In the genomic region with DNA sequence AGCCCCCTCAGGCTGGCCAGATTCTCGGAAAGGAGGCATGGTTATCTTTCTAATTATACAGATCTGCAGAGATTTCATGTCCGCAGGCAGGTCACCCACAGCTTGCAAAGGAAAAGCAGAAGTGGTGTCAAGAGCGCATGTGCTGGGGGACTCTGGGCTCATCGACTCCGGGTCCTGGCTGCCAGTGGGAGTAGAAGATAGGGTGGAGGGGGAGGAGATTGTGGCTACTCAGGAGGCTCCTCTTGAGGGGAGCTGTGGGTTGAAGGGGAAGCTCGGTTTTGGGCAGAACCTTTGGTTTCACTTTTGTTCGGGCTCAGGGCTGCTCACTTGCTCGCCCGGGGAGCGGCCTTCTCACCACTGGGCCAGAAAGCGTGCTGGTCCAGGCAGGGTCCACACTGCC, we compare ENCODE assay signal across 17 mouse cellular contexts.
DNase-seq lines count a peak whose midpoint lies in the region; ATAC-seq lines count a peak whose summit lies in the region.
"Had no signal": no experiment of that assay in that cellular context is flagged by ENCODE, and none has a peak within 500 bp of the region (broad histone marks: within the 10 kb centered on the region; RNA-seq: fewer than 3 reads in every experiment).

No protein-coding gene starts in this region.

- no peaks in the 10 kb centered on the region for H3K4me1 ChIP-seq in neural tube, embryonic 15.5 days
- H3K4me1 ChIP-seq in kidney, embryonic 16.5 days (ENCODE audit: insufficient read depth, low read length), result no peaks in the 10 kb centered on the region
- H3K4me1 ChIP-seq: heart, embryonic 13.5 days; midbrain, embryonic 15.5 days had no signal

- no peak overlapping the region for H3K4me2 ChIP-seq in neural tube, embryonic 15.5 days
- H3K4me2 ChIP-seq in kidney, embryonic 16.5 days (replicated peaks; ENCODE audit: low read depth, low read length), result no peak overlapping the region
- H3K4me2 ChIP-seq: heart, embryonic 13.5 days; midbrain, embryonic 15.5 days had no signal

- no peaks in the 10 kb centered on the region for H3K27me3 ChIP-seq in neural tube, embryonic 15.5 days (replicated peaks)
- H3K27me3 ChIP-seq in kidney, embryonic 16.5 days (ENCODE audit: insufficient read depth, low read length), result no peaks in the 10 kb centered on the region
- H3K27me3 ChIP-seq: heart, embryonic 13.5 days; midbrain, embryonic 15.5 days had no signal

- no peaks in the 10 kb centered on the region for H3K9me3 ChIP-seq in neural tube, embryonic 15.5 days (replicated peaks)
- peaks cover 11% of the 10 kb centered on the region for H3K9me3 ChIP-seq in kidney, embryonic 16.5 days (ENCODE audit: low read length)
- H3K9me3 ChIP-seq: midbrain, embryonic 15.5 days had no signal

- H3K27ac ChIP-seq in neural tube, embryonic 15.5 days (replicated peaks), result no peak overlapping the region
- no peak overlapping the region for H3K27ac ChIP-seq in kidney, embryonic 16.5 days (ENCODE audit: low read length)
- H3K27ac ChIP-seq: heart, embryonic 13.5 days; midbrain, embryonic 15.5 days; stomach, postnatal 0 days had no signal

- no peak overlapping the region for H3K4me3 ChIP-seq in neural tube, embryonic 15.5 days (replicated peaks)
- H3K4me3 ChIP-seq in kidney, embryonic 16.5 days (ENCODE audit: low read length), result no peak overlapping the region
- H3K4me3 ChIP-seq: heart, embryonic 13.5 days; midbrain, embryonic 15.5 days had no signal

- peak; percentile 100 for ATAC-seq in hematopoietic stem cell, adult 5-6 weeks (replicated peaks in 1 of 2; ENCODE audit: insufficient read depth in 1 of 2, low FRiP score in 2 of 2, low TSS enrichment in 1 of 2, low read depth in 1 of 2, poor library complexity in 2 of 2, severe bottlenecking in 2 of 2)
- ATAC-seq in megakaryocyte progenitor cell, adult 5-6 weeks (replicated peaks; ENCODE audit: poor library complexity), result peak; percentile 100
- no peak for ATAC-seq in neural tube, embryonic 15.5 days (ENCODE audit: low FRiP score)
- no peak for ATAC-seq in kidney, embryonic 16.5 days (ENCODE audit: low FRiP score, low TSS enrichment)
- ATAC-seq: forebrain, postnatal 0 days; midbrain, embryonic 15.5 days; Patski had no signal

- no peaks in the 10 kb centered on the region for H3K36me3 ChIP-seq in neural tube, embryonic 15.5 days
- H3K36me3 ChIP-seq in kidney, embryonic 16.5 days (ENCODE audit: insufficient read depth, low read length), result no peaks in the 10 kb centered on the region
- H3K36me3 ChIP-seq: heart, embryonic 13.5 days; midbrain, embryonic 15.5 days had no signal

- 92% methylated on average over 11 of the region's 11 CpGs for WGBS in neural tube, embryonic 15.5 days
- 94% methylated on average over 11 of the region's 11 CpGs for WGBS in kidney, embryonic 16.5 days

- no peak overlapping the region for H3K9ac ChIP-seq in neural tube, embryonic 15.5 days (replicated peaks)
- H3K9ac ChIP-seq in kidney, embryonic 16.5 days (replicated peaks; ENCODE audit: low read length), result no peak overlapping the region
- H3K9ac ChIP-seq: forebrain, postnatal 0 days; heart, embryonic 13.5 days; midbrain, embryonic 15.5 days had no signal

- DNase-seq in thymus, postnatal 0 days (ENCODE audit: low spot score), result peak; percentile 40
- no peak for DNase-seq in thymus, adult 18-20 months
- DNase-seq in cerebellum, adult 18-20 months, result no peak
- no peak for DNase-seq in right cerebral cortex, postnatal 25 days
- DNase-seq: embryo, embryonic 11 days; forebrain, postnatal 0 days; kidney, adult 11 months; layer of hippocampus, postnatal 36 days; lung, adult 2 months had no signal

Comparison
In these comparisons a context has a peak if more than half of its experiments do, and no peak if none do; other contexts are left out.
1. ATAC-seq: peak in hematopoietic stem cell, adult 5-6 weeks (2 of 2) and megakaryocyte progenitor cell, adult 5-6 weeks (single experiment); none in neural tube, embryonic 15.5 days (single experiment) and kidney, embryonic 16.5 days (single experiment).